Mouse (Mus musculus) neural tube, embryonic 12.5 days (tissue): ENCODE measurements around the gene Kcnrg. TPM values are rescaled to one million over a fixed set of nuclear protein-coding genes. Genes with fewer than 3 reads are reported as not detected.
"Not testable (repeated sequence)": the region's sequence is repeated elsewhere in the genome, so short reads cannot be mapped to it uniquely, and the experiment has no call there.

Experiments used
- ATAC-seq: fragments of 200-750 bp; cut with Nextera tagmentation; 2 replicates; pipeline ENCODE4 v1.8.0; 2017; ENCODE audit warnings: low read depth, mild to moderate bottlenecking, moderate TSS enrichment, moderate library complexity; ENCODE audit not compliant: low FRiP score
- H3K27ac ChIP-seq: fragments of 300-500 bp; sonication (generic); 2 replicates; pipeline ENCODE4 v1.5.1; 2016
- H3K27me3 ChIP-seq: fragments of 300-500 bp; sonication (generic); replicated peaks from 2 replicates; pipeline ENCODE4 v1.6.1; 2016; ENCODE audit warnings: mild to moderate bottlenecking
- H3K36me3 ChIP-seq: fragments of 300-500 bp; sonication (generic); 2 replicates; pipeline ENCODE4 v1.6.1; 2016; ENCODE audit warnings: mild to moderate bottlenecking
- H3K4me1 ChIP-seq: fragments of 300-500 bp; sonication (generic); 2 replicates; pipeline ENCODE4 v1.6.1; 2016
- H3K4me2 ChIP-seq: fragments of 300-500 bp; sonication (generic); replicated peaks from 2 replicates; pipeline ENCODE4 v1.6.1; 2016; ENCODE audit warnings: mild to moderate bottlenecking
- H3K4me3 ChIP-seq: fragments of 300-500 bp; sonication (generic); 2 replicates; pipeline ENCODE4 v1.5.1; 2016
- H3K9ac ChIP-seq: fragments of 300-500 bp; sonication (generic); 2 replicates; pipeline ENCODE4 v1.6.1; 2016; ENCODE audit warnings: mild to moderate bottlenecking
- H3K9me3 ChIP-seq: fragments of 300-500 bp; sonication (generic); 2 replicates; pipeline ENCODE4 v1.6.1; 2016; ENCODE audit warnings: mild to moderate bottlenecking
- WGBS: fragments of 180-500 bp; shearing (Covaris S2); methylation state at CpG from one replicate; pipeline ENCODE4 v1.1.7; 2016; 5-methylcytosine and 5-hydroxymethylcytosine counted together
- polyA plus RNA-seq: library from polyadenylated mRNA; unstranded; fragments of >200 nt; fragmentation: Nextera tagmentation; extraction: Ambion mirVana; gene quantifications from 2 replicates; pipeline ENCODE4 v1.2.1, GENCODE M21; 2016

Kcnrg gene
- polyA plus RNA-seq, 1 experiment from 2014 or later, result 2.1 TPM

DNA sequence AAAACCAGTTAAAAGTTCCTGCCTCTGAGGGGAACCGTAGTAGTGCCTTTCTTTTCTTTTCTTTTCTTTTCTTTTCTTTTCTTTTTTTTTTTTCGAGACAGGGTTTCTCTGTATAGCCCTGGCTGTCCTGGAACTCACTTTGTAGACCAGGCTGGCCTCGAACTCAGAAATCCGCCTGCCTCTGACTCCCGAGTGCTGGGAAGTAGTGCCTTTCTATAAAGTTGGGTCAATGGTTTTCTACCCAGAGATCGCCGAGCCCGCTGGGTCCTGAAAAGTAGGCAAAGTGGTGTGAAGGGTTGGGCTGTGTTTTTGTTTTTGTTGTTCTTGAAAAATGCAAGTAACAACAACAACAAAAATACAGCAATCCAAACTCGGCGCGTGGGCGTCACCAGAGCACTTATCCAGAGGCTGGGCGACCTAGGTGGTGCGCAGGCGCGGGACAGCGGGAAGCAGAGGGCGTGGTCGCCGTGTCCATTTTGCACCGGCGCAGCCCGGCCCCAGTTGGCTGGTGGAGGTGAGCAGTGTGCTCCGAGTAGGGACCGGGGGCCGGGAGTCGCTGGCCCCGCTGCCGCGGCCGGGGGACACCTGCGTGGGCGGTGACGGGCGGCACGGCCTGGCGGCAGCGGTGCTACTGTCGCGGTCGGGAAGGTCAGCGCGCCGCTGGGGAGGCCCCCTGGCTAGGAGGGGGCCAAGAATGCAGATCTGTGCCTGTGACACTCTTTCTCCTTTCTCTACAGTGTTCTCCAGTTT, 8.0 kb upstream of the Kcnrg start:
- Histone ChIP-seq H3K27ac (peak overlapping the region; percentile 64), H3K36me3 (peaks cover 7% of the 10 kb centered on the region), H3K9ac (peak overlapping the region; percentile 91), H3K4me2 (peak overlapping the region; percentile 61), H3K9me3 (no peaks in the 10 kb centered on the region), H3K4me3 (peak overlapping the region; percentile 84), H3K27me3 (no peaks in the 10 kb centered on the region), H3K4me1 (peaks cover 26% of the 10 kb centered on the region)
- 4% methylated on average over 44 of the region's 44 CpGs for WGBS
- peak; percentile 94 for ATAC-seq

DNA sequence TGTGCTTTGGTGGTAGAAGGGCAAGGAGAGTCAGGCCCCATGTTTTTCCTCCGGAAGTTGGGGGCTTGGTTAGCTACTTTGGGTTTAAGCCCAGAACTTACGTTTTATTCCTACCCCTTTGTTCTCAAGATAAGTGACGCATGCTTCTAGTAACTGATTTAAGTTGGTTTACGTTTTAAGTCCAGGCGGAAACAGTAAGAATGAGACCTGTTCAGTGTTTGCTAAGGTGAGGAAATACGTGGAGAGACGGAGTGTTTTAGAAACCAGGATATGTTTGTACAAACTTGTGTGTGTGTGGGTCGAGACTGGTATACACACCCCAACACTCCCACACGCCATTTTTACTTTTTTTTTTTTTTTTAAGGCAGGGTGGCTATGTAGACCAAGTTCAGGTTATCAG, 5.9 kb upstream of the Kcnrg start:
- no peak overlapping the region for H3K4me3 ChIP-seq
- peaks cover 25% of the 10 kb centered on the region for H3K36me3 ChIP-seq
- no peak for ATAC-seq
- no peak overlapping the region for H3K27ac ChIP-seq
- H3K9me3 ChIP-seq, result no peaks in the 10 kb centered on the region
- no peaks in the 10 kb centered on the region for H3K27me3 ChIP-seq
- peaks cover 26% of the 10 kb centered on the region for H3K4me1 ChIP-seq
- peak overlapping the region; percentile 61 for H3K4me2 ChIP-seq
- no peak overlapping the region for H3K9ac ChIP-seq
- WGBS, result 92% methylated on average over 9 of the region's 9 CpGs

DNA sequence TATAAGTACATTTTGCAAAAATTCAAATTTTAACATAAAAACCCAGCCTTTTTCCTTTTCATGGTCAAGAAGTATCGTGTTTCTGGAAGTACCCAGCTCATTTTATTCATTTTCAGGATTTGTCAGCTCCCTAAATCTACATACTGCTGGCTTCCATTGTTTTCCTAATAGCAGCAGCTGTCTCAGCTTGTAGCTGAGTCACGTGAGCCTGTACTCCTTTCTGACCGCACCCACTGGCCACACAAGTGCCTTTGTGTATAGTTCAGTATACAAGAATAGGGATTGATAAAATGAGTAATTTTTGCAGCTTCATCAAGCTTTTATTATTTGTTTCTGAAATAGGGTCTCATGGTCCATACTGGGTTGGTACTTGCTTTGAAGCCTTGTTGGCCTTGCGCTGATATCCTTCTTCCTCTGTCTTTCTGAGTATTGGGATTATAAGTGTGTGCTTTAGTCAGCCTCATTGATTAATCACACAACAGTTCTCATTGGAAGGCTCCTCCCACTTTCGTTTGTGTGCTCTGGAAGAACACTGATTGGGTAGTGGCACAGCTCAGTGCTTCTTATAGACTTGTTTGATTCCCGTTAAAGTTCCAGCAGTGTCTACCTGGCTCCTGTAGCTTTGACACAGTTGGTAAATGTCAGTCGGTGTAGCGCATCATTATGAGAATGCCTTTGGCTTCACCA, 4.0 kb upstream of the Kcnrg start:
- no peaks in the 10 kb centered on the region for H3K27me3 ChIP-seq
- H3K9me3 ChIP-seq, result no peaks in the 10 kb centered on the region
- H3K4me1 ChIP-seq, result peaks cover 26% of the 10 kb centered on the region
- H3K27ac ChIP-seq, result no peak overlapping the region
- no peak overlapping the region for H3K9ac ChIP-seq
- ATAC-seq, result peak; percentile 73; the same call in 1 of the 2 replicates
- WGBS, result 67% methylated on average over 8 of the region's 8 CpGs
- 0 out of 2 replicates have a peak overlapping the region, but pooled peaks have one; percentile 9 for H3K4me2 ChIP-seq
- H3K4me3 ChIP-seq, result no peak overlapping the region
- peaks cover 35% of the 10 kb centered on the region for H3K36me3 ChIP-seq

DNA sequence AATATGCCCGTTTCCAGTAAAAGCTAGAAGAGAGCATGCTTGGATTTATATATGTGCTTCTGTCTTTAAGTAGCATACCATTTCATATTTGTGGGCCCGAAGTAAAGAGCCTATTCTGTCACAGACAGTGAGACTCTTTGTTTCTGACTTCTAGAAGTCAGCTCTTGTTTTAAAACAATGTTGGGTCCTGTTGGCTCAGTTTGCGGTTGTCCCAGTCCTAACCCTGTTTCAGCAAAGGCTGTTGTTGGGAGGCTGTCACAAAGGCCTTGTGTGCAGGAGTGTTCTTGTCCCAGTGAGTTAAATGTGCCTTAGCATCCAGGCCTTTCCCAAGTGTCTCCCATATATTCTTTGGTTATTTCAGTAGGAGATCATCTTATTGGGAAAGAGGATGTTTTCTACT, 3.2 kb upstream of the Kcnrg start:
- H3K27me3 ChIP-seq, result no peaks in the 10 kb centered on the region
- WGBS, result 81% methylated on average over 3 of the region's 3 CpGs
- peaks cover 35% of the 10 kb centered on the region for H3K36me3 ChIP-seq
- H3K4me1 ChIP-seq, result peaks cover 26% of the 10 kb centered on the region
- no peak overlapping the region for H3K4me3 ChIP-seq
- no peaks in the 10 kb centered on the region for H3K9me3 ChIP-seq
- no peak overlapping the region for H3K27ac ChIP-seq
- H3K4me2 ChIP-seq, result no peak overlapping the region
- H3K9ac ChIP-seq, result no peak overlapping the region
- ATAC-seq, result no peak

DNA sequence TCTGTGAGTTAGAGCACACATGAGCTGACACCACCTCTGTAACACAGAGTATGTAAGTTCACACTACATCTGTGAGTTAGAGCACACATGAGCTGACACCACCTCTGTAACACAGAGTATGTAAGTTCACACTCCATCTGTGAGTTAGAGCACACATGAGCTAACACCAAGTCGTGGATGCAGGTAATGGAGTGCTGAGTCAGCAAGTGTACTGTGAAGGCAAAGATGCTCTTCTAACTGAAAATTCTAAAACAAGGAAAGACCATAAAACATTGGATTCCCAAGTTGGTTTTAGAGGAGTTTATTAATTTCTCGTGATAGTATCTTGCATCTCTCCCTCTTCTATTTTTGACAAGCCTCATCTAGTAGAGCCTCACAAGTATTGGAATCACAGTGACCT, 1.2 kb upstream of the Kcnrg start:
- not testable (repeated sequence) for H3K4me3 ChIP-seq, H3K27ac ChIP-seq, H3K4me2 ChIP-seq, H3K9ac ChIP-seq, H3K27me3 ChIP-seq, H3K9me3 ChIP-seq, ATAC-seq
- peaks cover 17% of the 10 kb centered on the region; the same call in 1 of the 2 replicates for H3K4me1 ChIP-seq
- 85% methylated on average over 2 of the region's 2 CpGs for WGBS
- H3K36me3 ChIP-seq, result peaks cover 35% of the 10 kb centered on the region

DNA sequence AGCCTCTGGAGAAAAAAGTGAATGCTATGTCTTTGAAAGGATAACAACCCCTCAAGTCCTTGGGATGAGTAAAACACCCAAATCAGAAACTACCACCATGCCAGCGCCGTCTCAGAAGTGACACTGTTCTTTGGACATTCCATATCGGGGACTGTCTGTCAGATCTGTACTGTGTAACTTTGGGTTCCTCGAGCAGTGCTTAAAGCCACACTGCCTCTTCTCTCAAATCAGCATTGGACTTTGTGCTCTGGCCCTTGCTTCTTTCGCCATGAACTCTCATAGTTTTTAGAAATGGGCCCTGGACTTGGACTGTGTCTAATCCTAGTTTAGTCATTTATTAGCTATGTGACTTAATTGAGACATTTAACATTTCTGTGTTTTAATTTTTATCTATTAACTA, 4.5 kb downstream of the Kcnrg start:
- no peak overlapping the region for H3K27ac ChIP-seq
- WGBS, result 92% methylated on average over 5 of the region's 5 CpGs
- peaks cover 10% of the 10 kb centered on the region; the same call in 1 of the 2 replicates for H3K36me3 ChIP-seq
- no peaks in the 10 kb centered on the region for H3K4me1 ChIP-seq
- H3K9me3 ChIP-seq, result no peaks in the 10 kb centered on the region
- H3K4me3 ChIP-seq, result no peak overlapping the region
- no peak overlapping the region for H3K9ac ChIP-seq
- H3K4me2 ChIP-seq, result no peak overlapping the region
- ATAC-seq, result no peak
- H3K27me3 ChIP-seq, result no peaks in the 10 kb centered on the region

DNA sequence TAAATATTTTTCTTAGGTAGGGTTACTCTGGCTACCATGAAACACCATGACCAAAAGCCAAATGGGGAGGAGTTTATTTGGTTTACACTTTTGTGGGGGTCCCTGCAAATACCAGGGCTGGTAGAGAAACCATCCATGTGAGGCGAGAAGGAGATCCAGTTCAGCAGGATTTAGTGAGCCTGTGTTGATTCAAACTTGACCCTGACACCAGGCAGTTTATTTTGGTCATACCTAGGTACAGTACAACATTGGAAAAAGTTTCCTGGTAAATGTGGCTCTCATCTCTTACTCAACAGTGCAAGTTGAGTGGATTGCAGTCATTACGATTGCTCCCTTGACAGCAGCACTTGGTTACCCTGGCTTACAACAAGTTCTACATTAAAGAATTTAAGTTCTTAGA, 6.1 kb downstream of the Kcnrg start:
- no peak for ATAC-seq
- H3K9ac ChIP-seq, result no peak overlapping the region
- WGBS, result 92% methylated on average over 2 of the region's 2 CpGs
- no peaks in the 10 kb centered on the region for H3K4me1 ChIP-seq
- no peaks in the 10 kb centered on the region for H3K27me3 ChIP-seq
- no peak overlapping the region for H3K4me2 ChIP-seq
- no peak overlapping the region for H3K4me3 ChIP-seq
- H3K36me3 ChIP-seq, result peaks cover 4% of the 10 kb centered on the region; the same call in 1 of the 2 replicates
- H3K9me3 ChIP-seq, result no peaks in the 10 kb centered on the region
- no peak overlapping the region for H3K27ac ChIP-seq

DNA sequence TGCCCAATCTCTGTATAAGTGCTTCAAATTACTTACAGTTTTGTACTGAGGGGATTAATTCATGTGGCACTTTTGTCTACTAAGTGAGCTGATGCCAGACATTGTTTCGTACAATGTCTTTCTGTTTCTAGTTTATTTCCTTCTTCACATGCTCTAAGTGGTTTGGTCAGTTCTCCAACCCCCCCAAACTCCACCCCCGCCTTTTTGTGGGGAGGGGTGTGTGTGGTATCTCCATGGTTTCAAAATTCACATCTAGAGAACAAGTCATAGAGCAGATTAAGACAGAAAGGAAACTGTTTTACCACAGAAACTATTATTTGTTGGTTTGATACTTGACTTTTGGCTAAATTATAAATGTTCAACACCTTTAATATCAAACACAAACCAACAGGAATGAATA, 13.1 kb downstream of the Kcnrg start:
- Histone ChIP-seq H3K9ac (no peak overlapping the region), H3K36me3 (0 out of 2 replicates have a peak, but pooled peaks cover 2% of the 10 kb centered on the region), H3K4me3 (no peak overlapping the region), H3K4me1 (no peaks in the 10 kb centered on the region), H3K9me3 (no peaks in the 10 kb centered on the region), H3K27me3 (no peaks in the 10 kb centered on the region), H3K27ac (no peak overlapping the region), H3K4me2 (no peak overlapping the region)
- no peak for ATAC-seq
- WGBS, result 89% methylated on average over 2 of the region's 2 CpGs

DNA sequence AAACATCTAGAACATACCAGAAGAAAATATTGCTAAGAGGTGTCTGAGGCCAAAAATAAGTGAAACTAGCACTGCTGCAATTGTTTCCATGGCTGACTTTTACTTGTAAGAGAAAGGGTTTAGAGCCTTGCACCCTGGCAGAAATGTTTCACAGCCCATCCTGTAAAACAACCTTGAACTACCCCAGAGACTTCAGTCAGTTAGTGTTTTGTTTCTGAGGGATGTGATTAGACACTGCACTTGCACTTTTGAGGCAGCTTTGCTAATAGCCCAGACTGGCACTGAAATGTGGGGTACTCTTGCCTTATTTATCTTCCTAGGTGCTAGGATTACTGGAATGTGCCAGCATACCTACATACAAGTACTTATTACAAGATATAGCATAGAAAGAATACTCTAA, 28.7 kb downstream of the Kcnrg start:
- no peak overlapping the region for H3K9ac ChIP-seq
- no peak overlapping the region for H3K4me2 ChIP-seq
- H3K4me3 ChIP-seq, result no peak overlapping the region
- H3K9me3 ChIP-seq, result no peaks in the 10 kb centered on the region
- no peaks in the 10 kb centered on the region for H3K4me1 ChIP-seq
- ATAC-seq, result no peak
- H3K27ac ChIP-seq, result no peak overlapping the region
- H3K36me3 ChIP-seq, result no peaks in the 10 kb centered on the region
- H3K27me3 ChIP-seq, result no peaks in the 10 kb centered on the region

DNA sequence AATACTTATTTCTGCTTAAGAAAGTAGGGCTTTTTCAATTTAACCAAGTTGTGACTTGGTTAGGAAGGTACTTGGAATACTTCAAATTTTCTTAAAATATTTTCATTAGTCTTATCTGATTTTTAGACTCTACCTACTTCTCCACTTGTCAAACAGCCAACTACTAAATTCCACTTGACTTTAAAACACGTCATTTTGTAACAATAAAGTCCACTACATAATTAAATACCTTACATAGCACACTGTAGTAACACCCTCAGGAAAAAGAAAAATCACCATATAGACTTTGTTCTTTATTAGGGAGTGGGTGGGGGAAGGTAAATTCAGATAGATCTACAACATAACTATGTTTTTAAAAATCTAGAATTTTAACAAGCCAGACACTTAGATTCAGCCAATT, 35.4 kb downstream of the Kcnrg start:
- no peak overlapping the region for H3K27ac ChIP-seq
- no peak for ATAC-seq
- H3K27me3 ChIP-seq, result no peaks in the 10 kb centered on the region
- H3K36me3 ChIP-seq, result no peaks in the 10 kb centered on the region
- 83% methylated on average over 1 of the region's 1 CpGs for WGBS
- no peak overlapping the region for H3K9ac ChIP-seq
- no peaks in the 10 kb centered on the region for H3K9me3 ChIP-seq
- no peak overlapping the region for H3K4me2 ChIP-seq
- H3K4me1 ChIP-seq, result no peaks in the 10 kb centered on the region
- no peak overlapping the region for H3K4me3 ChIP-seq

DNA sequence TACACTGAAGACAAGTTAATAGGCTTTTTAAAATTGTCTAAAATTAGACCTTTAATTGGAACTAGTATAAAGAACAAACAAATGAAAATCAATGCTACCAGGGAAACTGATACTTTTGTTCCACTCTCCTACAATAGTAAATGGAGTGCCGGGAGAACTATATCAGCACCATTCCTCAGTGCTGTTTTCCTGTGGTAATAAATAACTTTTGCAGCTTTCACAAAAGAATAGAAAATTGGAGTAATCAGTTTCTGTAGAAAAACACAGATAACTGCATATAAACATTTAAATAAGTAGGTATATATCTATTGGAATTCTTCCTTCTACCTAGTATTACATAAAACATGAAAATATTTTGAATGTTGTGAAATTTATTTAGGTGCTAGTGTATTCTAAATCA, 38.3 kb downstream of the Kcnrg start:
- 10% methylated on average over 1 of the region's 1 CpGs for WGBS
- H3K9ac ChIP-seq, result no peak overlapping the region
- no peaks in the 10 kb centered on the region for H3K27me3 ChIP-seq
- H3K4me1 ChIP-seq, result no peaks in the 10 kb centered on the region
- H3K9me3 ChIP-seq, result no peaks in the 10 kb centered on the region
- no peak overlapping the region for H3K4me3 ChIP-seq
- no peak overlapping the region for H3K27ac ChIP-seq
- no peak for ATAC-seq
- no peaks in the 10 kb centered on the region for H3K36me3 ChIP-seq
- no peak overlapping the region; the same call in 1 of the 2 replicates for H3K4me2 ChIP-seq

DNA sequence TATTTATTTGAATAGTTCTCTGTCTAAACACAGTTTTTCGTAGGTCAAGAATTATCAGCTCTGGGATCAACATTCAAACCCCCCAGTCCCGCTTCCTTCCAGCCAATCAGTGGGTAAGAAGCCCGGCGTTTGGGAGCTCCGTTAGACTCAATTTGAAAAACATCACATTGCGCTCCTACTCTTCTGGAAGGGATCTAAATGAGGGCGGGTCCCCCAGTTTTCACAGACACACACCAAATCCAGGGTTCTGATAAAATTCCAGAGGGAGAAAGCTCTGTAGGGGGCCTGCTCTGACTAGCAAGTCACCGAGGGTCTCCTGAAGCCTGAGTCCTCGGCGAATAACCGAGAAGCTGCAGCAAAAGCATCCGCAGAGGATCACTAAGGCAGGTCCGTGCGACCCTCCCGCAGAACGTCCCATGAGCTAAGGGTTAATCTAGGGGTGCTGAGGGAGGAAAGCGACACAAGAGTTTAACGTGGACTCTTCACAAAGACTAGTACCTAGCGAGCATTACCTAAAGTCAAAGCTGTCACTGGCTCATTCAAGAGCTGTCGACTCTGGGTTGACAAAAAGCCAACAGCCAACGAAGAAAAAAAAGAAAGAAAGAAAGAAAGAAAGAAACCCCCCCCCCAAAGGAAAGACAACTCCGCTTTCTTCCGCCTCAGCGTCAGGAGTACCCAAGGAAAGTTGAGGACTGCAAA, 40.1 kb downstream of the Kcnrg start:
- peak overlapping the region; percentile 95 for H3K4me3 ChIP-seq
- H3K4me2 ChIP-seq, result peak overlapping the region; percentile 71
- H3K9me3 ChIP-seq, result no peaks in the 10 kb centered on the region
- no peaks in the 10 kb centered on the region for H3K27me3 ChIP-seq
- under 1% methylated on average over 24 of the region's 24 CpGs for WGBS
- no peaks in the 10 kb centered on the region for H3K36me3 ChIP-seq
- no peak for ATAC-seq
- H3K4me1 ChIP-seq, result no peaks in the 10 kb centered on the region
- H3K27ac ChIP-seq, result peak overlapping the region; percentile 69; the same call in 1 of the 2 replicates
- H3K9ac ChIP-seq, result peak overlapping the region; percentile 94
